Mouse (Mus musculus): ENCODE results near the gene Gstp3. TPM values are rescaled to one million over a fixed set of nuclear protein-coding genes. Genes with fewer than 3 reads are reported as not detected.

The Gstp3 gene
- polyA plus RNA-seq, 1 experiment = not detected

DNA sequence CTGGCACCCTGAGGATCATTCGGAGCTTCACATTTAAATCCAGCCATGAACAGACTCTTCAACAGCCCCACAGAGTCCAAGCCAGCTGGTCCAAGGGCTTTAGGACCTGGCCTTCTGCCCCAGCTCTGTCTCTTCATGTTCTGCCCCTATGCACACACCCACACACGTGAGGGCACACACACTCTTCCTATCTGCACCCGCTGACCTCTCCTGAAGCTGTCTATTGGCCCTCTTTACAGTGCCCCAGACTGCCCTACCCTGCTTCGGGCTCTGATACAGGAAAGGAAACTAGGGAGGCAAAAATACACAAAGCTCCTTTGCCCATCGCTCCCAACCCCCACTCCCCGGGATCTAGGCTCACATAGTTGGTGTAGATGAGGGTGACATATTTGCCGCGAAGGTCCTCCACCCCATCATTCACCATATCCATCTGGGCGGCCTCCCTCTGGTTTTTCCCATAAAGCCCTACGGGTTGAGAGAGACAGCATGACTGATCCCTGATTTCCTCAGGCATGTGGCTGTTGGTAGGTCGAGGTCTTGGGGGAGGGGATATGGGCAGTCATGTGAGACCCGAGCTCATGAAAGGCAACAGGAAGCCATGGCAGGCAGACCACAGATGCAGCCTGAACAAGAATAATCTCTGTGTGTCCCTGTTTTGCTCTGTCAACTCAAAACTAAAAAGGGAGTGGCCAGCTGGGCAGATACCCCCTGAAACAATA is 22.9 kb downstream of the Gstp3 start:
- Histone ChIP-seq H3K36me3 (ENCODE audit: control insufficient read depth, insufficient read depth, low read length) (no peaks in the 10 kb centered on the region), H3K27ac (ENCODE audit: control insufficient read depth, insufficient read depth, low read depth, low read length) (no peak overlapping the region), H3K27me3 (ENCODE audit: control insufficient read depth, insufficient read depth, low read length) (no peaks in the 10 kb centered on the region), H3K4me1 (ENCODE audit: control insufficient read depth, insufficient read depth, low read length) (peaks cover 7% of the 10 kb centered on the region; the same call in 1 of the 2 replicates), H3K4me3 (ENCODE audit: control insufficient read depth, low read depth, low read length) (no peak overlapping the region)
- TF ChIP-seq POLR2A (IDR thresholded peaks at IDR 0.05; ENCODE audit: control insufficient read depth, low read depth, low read length) (no peak), CTCF (IDR thresholded peaks at IDR 0.05; ENCODE audit: control insufficient read depth, insufficient read depth, insufficient replicate concordance, low read depth, low read length) (no peak)

DNA sequence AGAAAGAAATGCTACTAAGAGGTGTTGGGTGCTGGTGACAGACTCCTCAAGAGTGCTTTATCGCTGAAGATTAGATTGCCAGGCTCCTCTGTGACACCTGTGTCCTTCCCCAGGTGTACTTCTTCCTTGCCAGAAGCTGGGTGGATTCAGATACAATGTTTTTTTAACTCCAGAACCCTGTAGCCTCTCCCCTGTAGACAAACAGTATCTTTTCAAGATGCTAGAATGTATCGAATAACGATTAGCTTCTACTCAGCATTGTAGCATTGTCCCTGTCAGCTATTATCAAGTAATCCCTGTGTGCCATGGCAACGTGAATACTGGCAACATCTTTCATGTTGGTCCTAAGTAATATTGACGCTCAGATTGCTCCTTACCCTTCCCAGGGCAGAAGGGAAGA is 25.6 kb downstream of the Gstp3 start:
- H3K4me3 ChIP-seq (ENCODE audit: control insufficient read depth, low read depth, low read length) = no peak overlapping the region
- TF ChIP-seq CTCF (IDR thresholded peaks at IDR 0.05; ENCODE audit: control insufficient read depth, insufficient read depth, insufficient replicate concordance, low read depth, low read length) (no peak), POLR2A (IDR thresholded peaks at IDR 0.05; ENCODE audit: control insufficient read depth, low read depth, low read length) (no peak)
- no peaks in the 10 kb centered on the region for H3K27me3 ChIP-seq (ENCODE audit: control insufficient read depth, insufficient read depth, low read length)
- peak overlapping the region; percentile 32 for H3K27ac ChIP-seq (ENCODE audit: control insufficient read depth, insufficient read depth, low read depth, low read length)
- H3K36me3 ChIP-seq (ENCODE audit: control insufficient read depth, insufficient read depth, low read length) = no peaks in the 10 kb centered on the region
- H3K4me1 ChIP-seq (ENCODE audit: control insufficient read depth, insufficient read depth, low read length) = peaks cover 7% of the 10 kb centered on the region; the same call in 1 of the 2 replicates

- TF ChIP-seq CTCF (IDR thresholded peaks at IDR 0.05; ENCODE audit: control insufficient read depth, insufficient read depth, insufficient replicate concordance, low read depth, low read length) (no peak), POLR2A (IDR thresholded peaks at IDR 0.05; ENCODE audit: control insufficient read depth, low read depth, low read length) (no peak)
- no peaks in the 10 kb centered on the region for H3K36me3 ChIP-seq (ENCODE audit: control insufficient read depth, insufficient read depth, low read length)
- peaks cover 7% of the 10 kb centered on the region; the same call in 1 of the 2 replicates for H3K4me1 ChIP-seq (ENCODE audit: control insufficient read depth, insufficient read depth, low read length)
- H3K27ac ChIP-seq (ENCODE audit: control insufficient read depth, insufficient read depth, low read depth, low read length) = peak overlapping the region; percentile 13; the same call in 1 of the 2 replicates
- H3K27me3 ChIP-seq (ENCODE audit: control insufficient read depth, insufficient read depth, low read length) = no peaks in the 10 kb centered on the region
- no peak overlapping the region for H3K4me3 ChIP-seq (ENCODE audit: control insufficient read depth, low read depth, low read length)
Observed at GRCm38 (mm10) chr19:4033298-4033697, 26.1 kb downstream of the Gstp3 start.

DNA sequence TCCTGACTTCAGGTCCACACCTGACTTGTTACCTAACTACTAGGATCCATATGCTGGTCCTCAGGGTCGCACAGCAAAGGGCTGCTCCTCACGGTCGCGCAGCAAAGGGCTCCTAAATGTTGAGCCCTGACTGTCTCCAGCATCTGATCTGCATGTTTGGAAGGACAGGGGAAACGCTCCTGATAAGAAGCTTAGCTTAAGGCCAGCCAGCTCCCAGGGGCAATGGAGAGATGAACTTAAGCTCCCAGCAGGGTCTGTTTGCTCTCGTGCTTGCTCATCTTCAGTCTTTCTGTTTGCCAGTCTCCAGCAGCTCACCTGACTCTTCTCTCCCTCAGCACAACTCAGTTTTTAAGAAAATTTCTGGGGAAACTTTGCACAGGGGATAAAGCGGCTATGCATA is 26.7 kb downstream of the Gstp3 start:
- Histone ChIP-seq H3K27ac (ENCODE audit: control insufficient read depth, insufficient read depth, low read depth, low read length) (no peak overlapping the region), H3K36me3 (ENCODE audit: control insufficient read depth, insufficient read depth, low read length) (no peaks in the 10 kb centered on the region), H3K4me3 (ENCODE audit: control insufficient read depth, low read depth, low read length) (no peak overlapping the region), H3K27me3 (ENCODE audit: control insufficient read depth, insufficient read depth, low read length) (no peaks in the 10 kb centered on the region), H3K4me1 (ENCODE audit: control insufficient read depth, insufficient read depth, low read length) (peaks cover 5% of the 10 kb centered on the region; the same call in 1 of the 2 replicates)
- TF ChIP-seq POLR2A (IDR thresholded peaks at IDR 0.05; ENCODE audit: control insufficient read depth, low read depth, low read length) = no peak
- TF ChIP-seq CTCF (IDR thresholded peaks at IDR 0.05; ENCODE audit: control insufficient read depth, insufficient read depth, insufficient replicate concordance, low read depth, low read length) = no peak

DNA sequence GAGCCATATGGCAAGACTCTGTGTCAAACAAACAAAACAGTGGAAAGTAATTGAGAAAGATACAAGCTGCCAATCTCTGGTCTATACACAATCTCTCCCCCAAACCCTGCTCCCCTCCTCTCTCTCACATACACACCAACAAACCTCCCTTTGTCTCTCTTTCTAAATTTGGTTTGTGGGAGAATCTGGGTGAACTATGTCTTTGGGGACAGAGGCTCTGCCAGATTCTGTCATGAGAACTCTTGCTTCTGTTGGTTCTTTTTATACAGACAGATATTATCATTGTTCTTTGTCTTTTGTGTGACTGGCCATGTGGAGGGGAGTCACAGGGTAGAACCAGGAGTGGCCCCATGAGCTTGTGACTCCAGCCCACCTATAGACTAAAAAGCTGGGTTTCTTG is 31.8 kb downstream of the Gstp3 start:
- H3K36me3 ChIP-seq (ENCODE audit: control insufficient read depth, insufficient read depth, low read length) = no peaks in the 10 kb centered on the region
- no peak overlapping the region for H3K4me3 ChIP-seq (ENCODE audit: control insufficient read depth, low read depth, low read length)
- H3K27ac ChIP-seq (ENCODE audit: control insufficient read depth, insufficient read depth, low read depth, low read length) = 0 out of 2 replicates have a peak overlapping the region, but pooled peaks have one; percentile 42
- TF ChIP-seq CTCF (IDR thresholded peaks at IDR 0.05; ENCODE audit: control insufficient read depth, insufficient read depth, insufficient replicate concordance, low read depth, low read length) (no peak), POLR2A (IDR thresholded peaks at IDR 0.05; ENCODE audit: control insufficient read depth, low read depth, low read length) (no peak)
- H3K4me1 ChIP-seq (ENCODE audit: control insufficient read depth, insufficient read depth, low read length) = peaks cover 1% of the 10 kb centered on the region; the same call in 1 of the 2 replicates
- H3K27me3 ChIP-seq (ENCODE audit: control insufficient read depth, insufficient read depth, low read length) = no peaks in the 10 kb centered on the region

GRCm38 (mm10) chr19:4023185-4023584 is 36.2 kb downstream of the Gstp3 start:
- no peaks in the 10 kb centered on the region for H3K36me3 ChIP-seq (ENCODE audit: control insufficient read depth, insufficient read depth, low read length)
- H3K27me3 ChIP-seq (ENCODE audit: control insufficient read depth, insufficient read depth, low read length) = no peaks in the 10 kb centered on the region
- H3K4me3 ChIP-seq (ENCODE audit: control insufficient read depth, low read depth, low read length) = no peak overlapping the region
- TF ChIP-seq CTCF (IDR thresholded peaks at IDR 0.05; ENCODE audit: control insufficient read depth, insufficient read depth, insufficient replicate concordance, low read depth, low read length) (no peak), POLR2A (IDR thresholded peaks at IDR 0.05; ENCODE audit: control insufficient read depth, low read depth, low read length) (no peak)
- H3K27ac ChIP-seq (ENCODE audit: control insufficient read depth, insufficient read depth, low read depth, low read length) = no peak overlapping the region
- H3K4me1 ChIP-seq (ENCODE audit: control insufficient read depth, insufficient read depth, low read length) = no peaks in the 10 kb centered on the region

- H3K27ac ChIP-seq (ENCODE audit: control insufficient read depth, insufficient read depth, low read depth, low read length) = peak overlapping the region; percentile 15; the same call in 1 of the 2 replicates
- TF ChIP-seq POLR2A (IDR thresholded peaks at IDR 0.05; ENCODE audit: control insufficient read depth, low read depth, low read length) (no peak), CTCF (IDR thresholded peaks at IDR 0.05; ENCODE audit: control insufficient read depth, insufficient read depth, insufficient replicate concordance, low read depth, low read length) (peak; percentile 55)
- H3K36me3 ChIP-seq (ENCODE audit: control insufficient read depth, insufficient read depth, low read length) = no peaks in the 10 kb centered on the region
- H3K27me3 ChIP-seq (ENCODE audit: control insufficient read depth, insufficient read depth, low read length) = no peaks in the 10 kb centered on the region
- H3K4me1 ChIP-seq (ENCODE audit: control insufficient read depth, insufficient read depth, low read length) = no peaks in the 10 kb centered on the region
- H3K4me3 ChIP-seq (ENCODE audit: control insufficient read depth, low read depth, low read length) = no peak overlapping the region
Observed at GRCm38 (mm10) chr19:4018743-4019583, 40.4 kb downstream of the Gstp3 start.

All from testis, adult 2 months (tissue).